Mouse (Mus musculus): ENCODE results near the gene Pou2af1.

The Pou2af1 gene

GRCm38 (mm10) chr9:51225636-51226166 lies 12.2 kb downstream of the Pou2af1 start:
- DNase-seq (ENCODE audit: low spot score in 2 of 2): no peak

GRCm38 (mm10) chr9:51230701-51231389 lies 17.3 kb downstream of the Pou2af1 start:
- DNase-seq (ENCODE audit: low spot score in 2 of 2): no peak

- no peak for DNase-seq (ENCODE audit: low spot score in 2 of 2)
Measured at GRCm38 (mm10) chr9:51232163-51232562, 18.7 kb downstream of the Pou2af1 start.

- no peak for DNase-seq (ENCODE audit: low spot score in 2 of 2)
Measured at GRCm38 (mm10) chr9:51238741-51239385, 25.4 kb downstream of the Pou2af1 start.

DNA sequence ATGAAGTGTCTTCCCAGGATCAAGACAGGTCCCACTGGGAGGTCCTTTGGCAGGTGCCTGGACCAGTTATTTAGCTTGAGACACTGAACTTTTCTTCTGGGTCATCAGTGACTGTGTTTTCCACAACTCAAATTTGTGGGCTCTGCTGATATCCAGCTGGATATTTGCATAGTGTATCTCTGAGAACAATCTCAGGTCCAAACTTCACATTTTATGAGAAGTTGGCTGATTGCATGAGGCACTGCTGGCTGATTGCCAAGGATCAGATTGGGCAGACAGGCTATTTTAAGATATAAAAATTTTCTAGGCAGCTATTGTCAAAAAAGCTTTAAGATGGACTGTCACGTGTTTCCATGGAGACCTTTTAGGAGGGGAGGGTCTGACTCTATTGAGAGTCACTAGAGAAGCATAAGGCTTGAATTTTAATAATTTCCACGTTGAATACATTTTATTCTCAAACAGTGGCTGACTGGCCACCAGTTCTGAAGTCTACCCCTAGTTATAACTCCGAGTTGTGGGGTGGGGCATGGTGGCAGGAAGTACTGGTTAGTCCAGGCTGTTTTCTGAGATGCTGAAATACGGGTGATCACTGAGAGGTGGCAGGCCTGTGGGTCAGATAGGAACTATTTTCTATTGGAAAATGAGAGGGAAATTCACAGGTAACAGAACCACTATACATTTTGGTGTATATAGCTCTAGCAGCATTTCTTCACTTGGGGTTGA lies 43.4 kb downstream of the Pou2af1 start:
- DNase-seq (ENCODE audit: low spot score in 2 of 2): no peak

DNA sequence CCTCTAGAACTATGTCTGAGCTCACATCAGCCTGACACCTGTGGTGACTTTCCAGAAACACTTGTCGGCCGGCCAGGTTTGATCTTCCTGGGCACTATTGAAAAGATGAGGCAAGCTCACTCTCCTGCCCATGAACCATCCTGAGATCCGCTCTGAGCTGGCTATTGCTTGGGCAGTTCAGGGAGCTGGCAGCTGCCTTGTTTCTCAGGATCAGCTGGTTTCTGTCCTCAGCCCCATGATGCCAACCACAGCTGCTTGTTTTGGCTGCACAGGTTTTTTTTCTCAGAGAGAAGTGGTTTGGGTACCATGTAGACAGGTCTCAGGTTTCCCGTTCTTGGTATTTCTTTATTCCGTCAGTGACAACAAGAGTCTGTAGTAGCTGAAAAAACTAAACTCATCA lies 44.9 kb downstream of the Pou2af1 start:
- no peak for DNase-seq (ENCODE audit: low spot score in 2 of 2)

GRCm38 (mm10) chr9:51268852-51269251 lies 55.3 kb downstream of the Pou2af1 start:
- no peak for DNase-seq (ENCODE audit: low spot score in 2 of 2)

- no peak for DNase-seq (ENCODE audit: low spot score in 2 of 2)
Measured at GRCm38 (mm10) chr9:51271073-51271472, 57.6 kb downstream of the Pou2af1 start.

DNA sequence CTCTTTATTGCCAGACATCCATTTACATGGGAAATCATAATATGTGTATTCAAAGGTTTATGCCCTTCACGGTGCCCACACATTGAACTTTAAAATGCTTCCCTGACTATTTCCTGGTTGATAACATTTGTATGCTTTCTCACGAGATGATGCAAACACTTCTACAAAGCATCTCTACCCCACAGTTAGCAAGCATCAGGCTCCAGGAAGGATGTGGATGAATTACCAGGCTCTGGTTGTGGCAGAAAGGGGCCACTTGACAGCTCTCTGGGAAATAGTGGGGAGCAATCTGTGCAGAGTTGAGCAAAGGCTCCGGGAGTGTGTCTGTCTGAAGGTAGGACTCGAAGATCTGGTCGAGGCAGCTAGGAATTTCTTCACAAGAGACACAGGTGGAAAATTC lies 58.6 kb downstream of the Pou2af1 start:
- DNase-seq (ENCODE audit: low spot score in 2 of 2): no peak

DNA sequence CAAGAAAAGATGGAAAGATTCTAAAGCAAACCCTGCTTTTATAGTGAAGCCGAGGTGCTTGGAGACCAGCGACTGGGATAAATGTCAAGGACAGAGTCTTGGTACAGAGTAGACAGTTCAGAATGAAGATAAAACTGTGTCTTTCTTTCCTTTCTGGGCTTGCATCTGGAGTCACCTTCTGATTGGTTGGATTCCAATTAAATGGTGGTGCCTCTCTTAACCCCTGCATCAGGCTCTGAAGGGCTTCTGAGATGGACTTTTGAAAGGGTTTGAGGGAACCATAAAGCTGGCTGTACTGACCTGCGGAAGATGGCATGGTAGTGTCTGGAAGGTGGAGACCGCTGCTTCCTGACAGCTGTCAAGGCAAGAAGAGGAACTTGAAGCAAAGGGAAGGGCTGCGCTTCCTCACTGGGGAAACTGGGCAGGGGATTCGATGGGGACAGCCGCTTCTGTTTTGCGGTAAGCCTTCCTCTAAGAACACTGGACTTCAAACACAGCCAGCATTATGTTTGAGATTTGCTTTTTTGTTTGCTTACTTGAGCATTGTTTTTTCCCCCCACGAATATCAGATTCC lies 60.2 kb downstream of the Pou2af1 start:
- no peak for DNase-seq (ENCODE audit: low spot score in 2 of 2)

DNA sequence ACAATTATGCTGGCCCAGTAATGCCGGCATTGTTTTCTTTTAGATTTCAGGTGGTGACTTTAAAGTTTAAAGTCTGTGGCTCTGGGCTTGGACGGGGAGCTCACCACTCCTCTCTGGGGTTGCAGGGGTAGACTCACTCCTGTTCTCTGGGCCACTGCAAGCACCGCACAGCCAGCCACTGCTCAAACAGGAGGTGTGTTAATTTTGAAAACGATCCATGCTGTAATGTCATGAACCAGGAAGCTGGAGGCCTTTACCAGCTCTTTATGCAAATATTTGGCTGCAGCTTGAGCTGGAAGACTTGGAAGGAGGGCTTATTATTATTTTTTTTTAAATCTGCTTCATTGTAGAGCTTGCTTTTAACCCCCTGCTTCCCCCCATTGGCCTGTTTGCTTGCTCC lies 61.2 kb downstream of the Pou2af1 start:
- no peak for DNase-seq (ENCODE audit: low spot score in 2 of 2)

DNA sequence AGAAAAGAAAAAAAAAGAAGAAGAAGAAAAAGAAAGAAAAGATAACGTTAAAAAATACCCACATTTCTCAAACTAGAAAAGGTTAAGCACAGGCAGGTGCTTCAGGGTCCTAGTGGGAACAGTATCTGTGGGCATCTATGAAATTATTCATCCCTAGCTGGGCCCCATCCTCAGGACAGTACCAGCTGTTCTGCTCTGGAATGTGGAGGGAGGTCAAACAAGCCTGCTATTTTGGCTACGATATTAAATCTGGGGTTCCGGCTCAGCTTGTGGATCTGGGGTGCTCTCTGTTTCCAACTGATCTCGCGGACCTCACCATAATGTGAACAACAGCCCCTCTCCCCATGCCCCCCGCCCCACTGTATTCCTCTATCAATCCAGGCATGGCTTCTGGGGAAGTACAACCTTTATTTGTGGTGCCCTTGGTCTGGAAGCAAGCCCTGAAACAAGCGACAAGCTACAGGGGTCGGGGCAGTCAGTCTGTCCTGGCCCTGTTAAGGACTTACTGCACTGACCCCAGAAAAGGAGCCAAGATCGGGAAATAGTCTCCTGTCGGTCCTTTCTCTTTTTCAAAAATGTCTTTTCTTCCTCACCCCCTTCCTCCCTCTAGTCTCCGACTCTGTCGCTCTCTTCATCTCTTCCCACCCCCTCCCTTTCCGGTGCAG lies 64.5 kb downstream of the Pou2af1 start:
- no peak for DNase-seq (ENCODE audit: low spot score in 2 of 2)

DNA sequence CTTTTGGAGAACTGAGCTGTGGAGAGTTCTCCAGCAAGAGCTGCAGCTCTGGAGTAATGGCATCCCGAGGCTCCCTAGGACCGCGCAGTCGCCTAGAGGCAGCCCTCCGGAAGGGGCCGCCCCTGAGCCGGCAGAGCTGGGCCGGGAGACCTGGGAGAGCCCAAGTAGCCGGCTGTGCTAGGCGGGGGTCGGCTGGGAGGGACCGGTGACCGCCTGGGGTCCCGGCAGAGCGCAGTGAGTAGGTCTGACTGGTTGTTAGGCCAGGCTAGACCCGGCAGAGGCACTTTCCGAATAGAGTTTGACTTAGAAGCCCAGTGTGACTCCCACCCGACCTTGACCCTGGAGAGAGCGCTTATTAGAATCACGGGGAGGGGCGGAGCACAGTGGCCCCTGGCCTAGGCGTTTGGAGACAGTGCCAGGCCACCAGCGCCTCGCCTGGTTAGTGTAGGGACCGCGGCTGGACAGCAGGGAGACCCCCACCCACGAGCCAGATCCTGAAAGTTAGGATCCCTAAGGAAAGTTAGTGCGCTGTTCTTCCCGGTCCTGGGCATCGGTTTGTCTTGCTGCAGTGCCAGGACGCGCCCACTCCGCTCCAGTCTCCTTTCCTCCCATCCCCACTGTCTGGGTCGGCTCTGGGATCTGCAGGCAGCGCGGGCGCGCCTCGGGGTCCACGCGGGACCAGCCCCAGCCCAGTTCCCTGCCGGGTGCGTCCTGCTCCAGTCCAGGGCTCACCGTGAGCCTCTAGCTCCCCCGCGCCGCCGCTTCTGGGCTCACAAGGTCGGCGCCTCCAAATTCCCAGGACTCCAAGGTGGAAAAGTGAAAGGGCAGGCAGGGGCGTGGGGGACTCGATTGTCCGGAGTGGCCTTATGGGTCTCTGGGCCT lies 65.2 kb downstream of the Pou2af1 start, which contains the start of gene Colca2:
TSS of gene Colca2 (minus strand) at position 70 of the 882 bp plus-strand sequence.
- peak; percentile 37 to 71 for DNase-seq (ENCODE audit: low spot score in 2 of 2)

DNA sequence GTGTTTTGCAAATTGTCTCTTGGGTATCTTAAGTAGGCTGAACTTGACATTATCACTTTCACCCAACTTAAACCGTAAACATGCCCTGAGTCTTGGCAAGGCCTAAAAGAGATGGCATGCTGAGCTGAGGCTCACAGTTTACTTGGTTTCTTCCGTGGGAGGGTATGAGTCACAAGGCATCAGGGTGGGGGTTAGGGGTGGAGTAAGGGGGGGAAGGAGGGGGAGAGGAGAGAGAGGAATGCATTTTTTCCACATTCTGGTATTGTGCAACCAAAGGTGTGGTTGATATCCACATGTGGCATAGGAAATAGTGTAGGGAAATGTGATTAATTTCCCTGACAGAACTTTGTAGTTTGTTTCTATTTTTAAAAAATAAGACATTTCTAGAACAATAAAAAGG lies 72.6 kb downstream of the Pou2af1 start:
- DNase-seq (ENCODE audit: low spot score in 2 of 2): no peak
